Mouse (Mus musculus): ENCODE results near the gene Amigo1.

Gene Amigo1

DNA sequence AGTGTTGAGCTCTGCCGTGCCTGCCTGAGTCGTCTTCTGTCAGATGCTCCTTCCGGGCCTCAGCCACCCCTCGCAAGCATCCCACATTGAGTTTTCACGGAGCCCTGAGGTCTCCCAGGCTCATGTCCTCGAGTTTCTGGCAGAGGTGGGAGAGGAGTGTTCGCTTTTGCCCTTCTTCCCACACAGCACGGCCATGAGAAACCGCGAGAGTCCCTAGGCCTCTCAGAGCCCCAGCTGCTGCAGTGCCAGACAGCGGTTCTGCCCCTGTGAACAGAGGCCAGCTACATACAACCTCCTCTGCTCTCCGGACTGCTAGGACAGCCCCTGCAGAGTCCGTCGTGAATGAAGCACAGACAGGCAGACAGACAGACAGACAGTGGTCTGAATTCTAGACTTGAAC lies 18.6 kb upstream of the Amigo1 start:
- ChIA-PET POLR2A (interaction anchor here in 2 of 4 experiments (0.7 to 3.5 kb wide), 7 partner anchors 18 to 51 kb away, joined by 3 to 23 read pairs (median 4); partner anchors contain the start of genes Cyb561d1 (in 2 of the 2) and Gnai3 (in 2 of the 2)), CTCF (interaction anchor here (0.5 to 4.1 kb wide), 9 partner anchors 11 to 326 kb away, joined by 3 to 58 read pairs (median 5); partner anchors contain the start of genes Cyb561d1 (in 2 of the 4) and Atxn7l2 (in 1 of the 4))

DNA sequence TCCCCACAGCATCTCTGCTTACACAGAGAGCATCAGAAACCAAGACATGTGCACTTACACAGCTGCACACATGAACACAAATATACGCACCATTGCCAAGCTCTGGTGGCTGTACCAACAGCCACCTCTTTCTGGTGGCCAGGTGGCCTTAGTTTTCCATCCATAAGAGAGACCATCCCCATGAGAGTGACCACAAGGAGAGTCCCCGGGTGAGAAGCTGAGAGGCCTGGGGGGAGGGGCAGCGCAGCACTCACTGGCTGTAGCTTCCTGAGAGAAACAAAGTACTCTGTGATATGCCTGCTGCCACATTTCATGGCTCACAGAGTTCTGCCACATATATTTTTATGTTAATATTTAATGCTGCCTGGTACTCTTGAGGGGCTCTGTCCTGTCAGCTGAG lies 16.9 kb upstream of the Amigo1 start:
- POLR2A ChIA-PET, result interaction anchor here in 2 of 4 experiments (0.6 to 1.0 kb wide), 3 partner anchors 19 to 114 kb away, joined by 3 read pairs; no protein-coding TSS in a partner anchor
- CTCF ChIA-PET, result interaction anchor here in 1 of 4 experiments (0.8 kb wide), 1 partner anchor 32 kb away, joined by 4 read pairs; the partner anchor contains the start of gene Cyb561d1

DNA sequence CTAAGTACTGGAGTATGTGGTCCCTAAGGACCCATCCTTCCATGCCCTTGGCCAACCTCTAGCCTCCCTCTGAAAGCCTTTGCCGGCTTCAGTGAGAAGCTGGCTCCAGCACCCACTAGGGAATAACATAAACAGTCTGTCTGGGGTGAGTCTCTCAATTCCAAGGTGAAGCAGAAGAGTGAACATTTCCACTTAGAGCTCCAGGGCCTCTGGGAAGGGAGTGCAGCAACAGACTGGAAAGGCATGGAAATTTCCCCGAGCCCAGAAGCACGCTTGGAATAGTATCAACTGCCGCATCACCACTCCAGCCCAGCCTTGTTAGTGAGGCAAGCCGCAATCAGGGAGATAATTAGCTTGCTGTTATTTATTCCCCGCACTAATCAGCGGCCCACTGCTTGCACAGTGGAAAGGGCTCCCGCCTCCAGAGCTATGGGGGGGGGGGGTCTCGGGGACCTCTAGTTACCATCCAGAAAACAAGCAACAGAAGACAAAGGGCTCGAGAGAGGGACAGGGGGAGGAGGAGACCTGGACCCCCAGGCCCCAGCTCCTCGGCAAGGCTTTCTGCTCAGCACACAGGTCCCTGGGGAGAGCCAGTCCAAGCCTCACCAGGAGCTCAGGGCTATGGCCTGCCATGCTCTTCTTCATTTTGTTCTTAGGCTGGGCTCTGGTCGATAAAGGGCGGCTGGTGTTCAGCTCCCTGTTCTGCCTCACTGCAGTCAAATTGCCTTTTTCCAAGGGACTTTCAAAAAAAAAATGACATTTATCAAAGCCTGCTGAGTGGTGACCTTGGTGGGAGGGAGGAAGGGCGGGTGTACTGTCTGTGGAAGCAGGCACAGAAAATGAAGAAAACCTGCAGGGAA lies 11.2 kb upstream of the Amigo1 start:
- POLR2A ChIA-PET, result interaction anchor here in 3 of 4 experiments (0.5 to 1.3 kb wide), 10 partner anchors 10 to 817 kb away, joined by 3 to 8 read pairs (median 4); partner anchors contain the start of gene Cyb561d1 (in 1 of the 3)
- CTCF ChIA-PET, result interaction anchor here (0.5 to 1.7 kb wide), 10 partner anchors 8 to 486 kb away, joined by 3 to 19 read pairs (median 6); partner anchors contain the start of genes Amigo1 (in 1 of the 4), Atxn7l2 (in 1 of the 4) and Cyb561d1 (in 1 of the 4)

DNA sequence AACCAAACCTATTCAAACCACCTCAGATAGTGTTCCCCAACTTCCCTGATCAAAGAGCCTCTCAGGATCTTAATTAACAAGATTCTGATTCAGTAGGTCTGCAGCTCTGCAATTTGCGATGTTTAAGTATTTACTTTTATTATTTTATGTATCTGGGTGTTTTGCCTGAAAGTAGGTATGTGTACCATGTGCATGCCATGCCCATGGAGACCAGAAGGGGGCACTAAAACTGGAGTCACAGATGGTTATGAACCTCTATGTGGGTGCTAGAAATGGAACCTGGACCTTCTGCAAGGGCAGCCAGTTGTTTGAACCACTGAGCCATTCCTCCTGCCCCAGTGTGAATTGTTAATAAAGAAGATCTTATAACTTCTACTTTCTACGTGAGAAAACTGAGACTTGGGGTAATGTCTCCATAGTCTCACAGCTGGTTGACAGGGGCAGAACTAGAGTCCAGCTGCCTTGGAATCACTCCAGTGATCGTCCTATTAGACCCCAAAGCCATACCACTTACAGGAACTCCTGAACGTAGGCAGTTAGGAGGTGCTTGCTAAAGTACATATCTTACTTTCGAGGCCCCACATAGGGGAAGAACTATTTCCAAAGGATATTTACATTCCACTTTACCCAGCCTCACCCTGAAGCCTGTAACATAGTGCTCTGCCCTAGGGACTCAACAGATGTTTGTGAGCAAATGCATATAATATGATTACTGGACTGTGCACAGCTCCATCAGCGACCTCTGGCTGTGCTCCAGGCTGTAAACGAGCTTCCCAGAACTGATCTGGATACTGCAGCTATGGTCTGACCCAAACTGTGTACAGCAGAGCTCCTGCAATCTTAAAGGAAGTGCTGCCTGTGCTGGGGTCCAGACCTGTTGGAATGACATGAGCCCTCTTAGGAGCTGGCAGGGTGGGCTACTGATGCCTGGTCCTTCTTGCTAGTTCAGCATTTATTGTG lies 7.1 kb upstream of the Amigo1 start:
- ChIA-PET CTCF (interaction anchor here (0.6 to 2.4 kb wide), 10 partner anchors 12 to 563 kb away, joined by 3 to 11 read pairs (median 4); partner anchors contain the start of genes Cyb561d1 (in 1 of the 4) and Gstm6 (in 1 of the 4)), POLR2A (interaction anchor here in 1 of 4 experiments (0.6 to 1.1 kb wide), 3 partner anchors 9 to 55 kb away, joined by 3 to 4 read pairs (median 3); no protein-coding TSS in a partner anchor)

- POLR2A ChIA-PET, result interaction anchor here in 2 of 4 experiments (1.1 to 1.4 kb wide), 3 partner anchors 8 to 77 kb away, joined by 3 to 5 read pairs (median 3); partner anchors contain the start of gene Psma5 (in 1 of the 2)
These were observed 5.6 kb upstream of the Amigo1 start for GRCm38 (mm10) chr3:108180514-108180913.

DNA sequence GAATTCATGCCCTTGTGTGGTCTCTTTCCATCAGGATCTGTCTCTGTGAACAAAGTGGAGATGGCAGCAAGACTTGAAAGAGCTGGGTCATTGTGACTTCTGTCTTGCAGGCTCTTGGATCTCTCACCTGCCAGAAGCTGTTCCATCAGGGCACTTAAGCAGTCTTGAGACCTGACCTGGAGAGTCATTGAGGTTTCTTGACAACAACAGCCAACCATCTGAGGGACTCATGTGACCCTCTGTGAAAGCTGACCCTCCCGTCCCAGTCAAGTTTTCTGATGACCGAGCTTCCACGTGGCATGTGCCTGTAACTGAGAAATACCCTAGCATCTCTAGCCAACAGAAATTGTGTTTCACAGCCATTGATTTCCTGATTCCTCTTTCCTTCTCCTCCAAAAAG lies 1.4 kb upstream of the Amigo1 start:
- ChIA-PET CTCF (interaction anchor here in 3 of 4 experiments (0.6 to 1.4 kb wide), 7 partner anchors 12 to 20 kb away, joined by 3 to 6 read pairs (median 3); partner anchors contain the start of gene Cyb561d1 (in 2 of the 3)), POLR2A (interaction anchor here in 3 of 4 experiments (0.6 to 11.5 kb wide), 13 partner anchors 9 to 476 kb away, joined by 3 to 158 read pairs (median 4); partner anchors contain the start of genes Atxn7l2 (in 3 of the 3), Cyb561d1 (in 3 of the 3), Psrc1 (in 1 of the 3) and Sars (in 1 of the 3))

More at GRCm38 (mm10) chr3:108180514-108180913, 5.6 kb upstream of the Amigo1 start:
- CTCF ChIA-PET, result interaction anchor here in 3 of 4 experiments (0.8 to 2.4 kb wide), 5 partner anchors 14 to 237 kb away, joined by 3 to 11 read pairs (median 3); partner anchors contain the start of genes Cyb561d1 (in 1 of the 3) and Gstm6 (in 1 of the 3)

DNA sequence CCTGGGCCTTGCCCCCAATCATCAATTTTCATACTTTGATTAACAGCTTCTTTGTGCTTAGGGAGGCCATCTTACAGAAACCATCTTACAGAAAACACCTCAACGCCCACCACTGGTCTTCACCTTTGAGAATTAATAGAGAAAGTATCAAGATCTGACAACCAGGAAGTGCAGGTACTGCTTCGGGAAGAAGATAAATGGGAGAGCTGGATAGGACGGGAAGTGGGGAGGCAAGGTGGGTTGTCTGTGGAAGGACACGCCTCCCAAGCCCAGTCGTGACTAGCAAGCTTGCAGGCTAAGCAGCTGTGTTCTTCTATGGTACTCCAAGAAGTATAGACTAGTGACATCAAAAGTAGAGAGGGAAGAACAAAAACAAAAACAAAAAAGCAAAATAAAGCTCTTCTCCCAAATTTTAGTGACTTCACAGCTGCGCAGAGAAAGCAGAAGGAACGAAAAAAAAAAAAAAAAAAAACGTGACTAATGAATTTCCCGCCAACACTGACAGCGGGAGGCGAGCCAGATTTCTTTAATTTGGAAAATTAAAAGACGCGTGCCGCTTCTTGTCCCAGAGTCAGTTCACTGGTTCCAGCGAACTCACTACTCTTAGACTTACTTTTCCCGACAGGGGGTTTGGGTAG lies 556 bp upstream of the Amigo1 start:
- POLR2A ChIA-PET, result interaction anchor here (0.5 to 11.5 kb wide), 19 partner anchors 10 to 374 kb away, joined by 3 to 158 read pairs (median 4); partner anchors contain the start of genes Cyb561d1 (in 3 of the 4), Atxn7l2 (in 2 of the 4), Gnai3 (in 1 of the 4) and Psma5 (in 1 of the 4)
- CTCF ChIA-PET, result interaction anchor here (0.5 to 1.4 kb wide), 8 partner anchors 11 to 28 kb away, joined by 3 to 6 read pairs (median 4); partner anchors contain the start of gene Cyb561d1 (in 1 of the 4)

DNA sequence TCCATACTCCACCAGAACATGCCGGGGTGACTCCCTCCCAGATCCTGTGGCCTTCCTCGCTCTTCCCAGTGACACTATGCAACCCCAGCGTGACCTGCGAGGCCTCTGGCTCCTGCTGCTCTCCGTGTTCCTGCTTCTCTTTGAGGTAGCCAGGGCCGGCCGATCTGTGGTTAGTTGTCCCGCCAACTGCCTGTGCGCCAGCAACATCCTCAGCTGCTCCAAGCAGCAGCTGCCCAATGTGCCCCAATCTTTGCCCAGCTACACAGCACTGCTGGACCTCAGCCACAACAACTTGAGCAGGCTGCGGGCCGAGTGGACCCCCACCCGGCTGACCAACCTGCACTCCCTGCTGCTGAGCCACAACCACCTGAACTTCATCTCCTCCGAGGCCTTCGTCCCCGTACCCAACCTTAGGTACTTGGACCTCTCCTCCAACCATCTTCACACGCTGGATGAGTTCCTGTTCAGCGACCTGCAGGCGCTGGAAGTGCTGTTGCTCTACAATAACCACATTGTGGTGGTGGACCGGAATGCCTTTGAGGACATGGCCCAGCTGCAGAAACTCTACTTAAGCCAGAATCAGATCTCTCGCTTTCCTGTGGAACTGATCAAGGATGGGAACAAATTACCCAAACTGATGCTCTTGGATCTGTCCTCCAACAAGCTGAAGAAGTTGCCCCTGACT lies 1.1 kb downstream of the Amigo1 start:
- POLR2A ChIA-PET, result interaction anchor here (0.6 to 11.5 kb wide), 14 partner anchors 9 to 360 kb away, joined by 3 to 158 read pairs (median 4); partner anchors contain the start of genes Atxn7l2 (in 2 of the 4), Cyb561d1 (in 2 of the 4), Gnai3 (in 1 of the 4) and Psma5 (in 1 of the 4)
- CTCF ChIA-PET, result interaction anchor here in 2 of 4 experiments (0.6 to 2.4 kb wide), 5 partner anchors 10 to 468 kb away, joined by 3 to 8 read pairs (median 5); partner anchors contain the start of gene Cyb561d1 (in 2 of the 2)

- ChIA-PET CTCF (interaction anchor here in 3 of 4 experiments (0.6 to 2.4 kb wide), 8 partner anchors 9 to 704 kb away, joined by 3 to 9 read pairs (median 5); partner anchors contain the start of gene Cyb561d1 (in 2 of the 3)), POLR2A (interaction anchor here (0.6 to 11.5 kb wide), 7 partner anchors 12 to 257 kb away, joined by 3 to 158 read pairs (median 5); partner anchors contain the start of genes Cyb561d1 (in 3 of the 4), Atxn7l2 (in 2 of the 4) and Gstm7 (in 1 of the 4))
These were observed 2.8 kb downstream of the Amigo1 start for GRCm38 (mm10) chr3:108188716-108189490.

DNA sequence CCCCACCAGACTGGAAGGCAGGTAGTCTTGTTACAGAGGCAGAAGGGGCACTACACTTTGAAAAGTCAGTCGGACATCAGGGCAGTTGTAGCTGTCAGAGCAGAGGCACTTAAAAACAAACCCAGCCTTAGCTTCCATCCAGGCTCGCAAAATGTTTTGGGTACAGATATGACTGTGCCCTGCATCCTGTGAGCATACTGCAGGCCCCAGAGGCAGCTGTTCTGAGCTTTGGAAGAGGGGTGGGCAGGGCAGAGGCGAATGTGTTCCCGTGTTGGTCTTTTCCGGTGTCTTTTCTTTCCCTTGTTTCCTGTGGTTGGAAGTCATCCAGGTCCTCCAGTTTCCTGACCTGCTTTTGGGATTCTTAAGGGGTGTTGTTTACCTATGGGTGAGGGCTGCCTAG lies 3.8 kb downstream of the Amigo1 start:
- ChIA-PET POLR2A (interaction anchor here in 2 of 4 experiments (1.1 to 11.5 kb wide), 5 partner anchors 12 to 258 kb away, joined by 3 to 158 read pairs (median 16); partner anchors contain the start of genes Cyb561d1 (in 2 of the 2), Atxn7l2 (in 1 of the 2) and Gstm7 (in 1 of the 2)), CTCF (interaction anchor here in 2 of 4 experiments (1.1 to 2.1 kb wide), 5 partner anchors 11 to 25 kb away, joined by 4 to 9 read pairs (median 5); partner anchors contain the start of gene Cyb561d1 (in 2 of the 2))

GRCm38 (mm10) chr3:108193686-108194085 lies 7.6 kb downstream of the Amigo1 start:
- ChIA-PET CTCF (no interaction called here), POLR2A (interaction anchor here in 2 of 4 experiments (1.0 to 11.5 kb wide), 3 partner anchors 8 to 17 kb away, joined by 3 to 158 read pairs (median 11); partner anchors contain the start of genes Atxn7l2 (in 1 of the 2) and Cyb561d1 (in 1 of the 2))

GRCm38 (mm10) chr3:108195287-108195686 lies 9.2 kb downstream of the Amigo1 start:
- ChIA-PET CTCF (interaction anchor here in 1 of 4 experiments (0.6 kb wide), 1 partner anchor 85 kb away, joined by 9 read pairs; no protein-coding TSS in a partner anchor), POLR2A (interaction anchor here in 1 of 4 experiments (1.1 to 13.7 kb wide), 2 partner anchors 7 to 10 kb away, joined by 3 to 158 read pairs; partner anchors contain the start of gene Amigo1)

DNA sequence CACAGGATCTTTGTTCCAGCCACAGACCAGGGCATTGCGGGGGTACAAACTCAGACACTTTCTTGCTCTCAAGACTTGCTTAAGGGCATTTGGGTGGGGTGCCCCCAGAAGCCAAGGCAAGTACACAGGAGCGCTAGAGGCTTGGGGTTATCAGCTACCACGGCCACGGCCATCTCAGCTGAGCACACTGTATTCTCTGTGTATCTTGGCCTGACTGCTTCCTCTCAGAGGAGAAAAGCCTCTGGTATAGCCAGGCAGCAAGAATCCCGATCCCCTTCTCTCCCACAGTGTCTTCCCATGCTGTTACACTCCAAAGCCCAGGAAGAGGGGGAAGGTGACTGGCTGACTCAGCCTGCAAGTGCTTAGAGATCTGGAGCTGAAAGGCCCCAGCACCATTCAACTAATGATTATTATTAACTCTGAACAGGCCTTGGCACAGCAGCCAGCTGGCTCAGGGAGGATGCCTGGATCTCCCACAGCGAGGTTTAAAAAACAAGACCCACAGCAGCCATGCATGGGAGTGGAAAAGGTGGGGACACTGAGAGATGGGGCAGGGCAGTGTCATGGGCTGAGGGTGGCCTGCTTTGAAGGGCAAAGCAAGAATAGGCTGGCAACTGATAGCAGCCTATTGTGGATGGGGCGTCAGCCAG lies 9.9 kb downstream of the Amigo1 start:
- POLR2A ChIA-PET, result interaction anchor here in 2 of 4 experiments (0.6 to 13.7 kb wide), 9 partner anchors 8 to 40 kb away, joined by 3 to 158 read pairs (median 3); partner anchors contain the start of genes Amigo1 (in 1 of the 2) and Atxn7l2 (in 1 of the 2)
- CTCF ChIA-PET, result interaction anchor here in 2 of 4 experiments (0.6 to 1.3 kb wide), 7 partner anchors 9 to 84 kb away, joined by 3 to 9 read pairs (median 5); partner anchors contain the start of gene Atxn7l2 (in 1 of the 2)

Measured in embryonic stem cell, embryonic (primary cell).